Mouse (Mus musculus) forebrain, embryonic 14.5 days (tissue): ENCODE measurements around the gene Cnot10. TPM values are rescaled to one million over a fixed set of nuclear protein-coding genes. Genes with fewer than 3 reads are reported as not detected.

Source experiments
- ATAC-seq: fragments of 200-750 bp; cut with Nextera tagmentation; 2 replicates; pipeline ENCODE4 v1.8.0; 2017; ENCODE audit warnings: mild to moderate bottlenecking, moderate library complexity
- DNase-seq: peaks from one replicate; pipeline ENCODE4 v3.0.0-alpha.2; 2015; ENCODE audit warnings: low spot score
- H3K27ac ChIP-seq: fragments of 300-500 bp; sonication (generic); 2 replicates; pipeline ENCODE4 v1.5.1; 2014; ENCODE audit warnings: low read depth, mild to moderate bottlenecking, control low read depth, low read length, moderate library complexity
- H3K27me3 ChIP-seq: fragments of 300-500 bp; sonication (generic); replicated peaks from 2 replicates; pipeline ENCODE4 v1.6.1; 2014; ENCODE audit warnings: low read length, control low read depth, mixed read lengths; ENCODE audit not compliant: control insufficient read depth, insufficient read depth
- H3K36me3 ChIP-seq: fragments of 300-500 bp; sonication (generic); 2 replicates; pipeline ENCODE4 v1.6.1; 2014; ENCODE audit warnings: low read length, control low read depth; ENCODE audit not compliant: control insufficient read depth, insufficient read depth
- H3K4me1 ChIP-seq: fragments of 300-500 bp; sonication (generic); 2 replicates; pipeline ENCODE4 v1.6.1; 2014; ENCODE audit warnings: antibody characterized with exemption, low read length, control low read depth; ENCODE audit not compliant: control insufficient read depth, insufficient read depth
- H3K4me2 ChIP-seq: fragments of 300-500 bp; sonication (generic); 2 replicates; pipeline ENCODE4 v1.6.1; 2014; ENCODE audit warnings: mild to moderate bottlenecking, control low read depth, low read length
- H3K4me3 ChIP-seq: fragments of 300-500 bp; sonication (generic); 2 replicates; pipeline ENCODE4 v1.5.1; 2014; ENCODE audit warnings: low read depth, low read length, control low read depth
- H3K9ac ChIP-seq: fragments of 300-500 bp; sonication (generic); 2 replicates; pipeline ENCODE4 v1.6.1; 2014; ENCODE audit warnings: mild to moderate bottlenecking, low read length, control low read depth, moderate library complexity
- H3K9me3 ChIP-seq: fragments of 300-500 bp; sonication (generic); replicated peaks from 2 replicates; pipeline ENCODE4 v1.6.1; 2016; ENCODE audit warnings: low read length, control low read depth, mixed read lengths; ENCODE audit not compliant: control insufficient read depth
- WGBS: fragments of 180-500 bp; shearing (Covaris S2); extraction: QIAGEN DNeasy Blood & Tissue Kit; methylation state at CpG from one replicate; pipeline ENCODE4 v1.1.7; 2014; 5-methylcytosine and 5-hydroxymethylcytosine counted together
- polyA plus RNA-seq: library from polyadenylated mRNA; unstranded; fragments of >200 nt; fragmentation: Nextera tagmentation; extraction: Ambion mirVana; gene quantifications from 2 replicates; pipeline ENCODE4 v1.2.1, GENCODE M21; 2014

The Cnot10 gene
- polyA plus RNA-seq, 1 experiment from 2014 or later = 54.6 TPM

GRCm38 (mm10) chr9:114678576-114678975, 38.6 kb upstream of the Cnot10 start:
- Histone ChIP-seq H3K4me3 (no peak overlapping the region), H3K4me2 (no peak overlapping the region), H3K9me3 (no peaks in the 10 kb centered on the region), H3K36me3 (no peaks in the 10 kb centered on the region), H3K4me1 (no peaks in the 10 kb centered on the region), H3K9ac (no peak overlapping the region), H3K27me3 (no peaks in the 10 kb centered on the region), H3K27ac (no peak overlapping the region)
- no peak for ATAC-seq
- no peak for DNase-seq
- WGBS = 85% methylated on average over 5 of the region's 5 CpGs

DNA sequence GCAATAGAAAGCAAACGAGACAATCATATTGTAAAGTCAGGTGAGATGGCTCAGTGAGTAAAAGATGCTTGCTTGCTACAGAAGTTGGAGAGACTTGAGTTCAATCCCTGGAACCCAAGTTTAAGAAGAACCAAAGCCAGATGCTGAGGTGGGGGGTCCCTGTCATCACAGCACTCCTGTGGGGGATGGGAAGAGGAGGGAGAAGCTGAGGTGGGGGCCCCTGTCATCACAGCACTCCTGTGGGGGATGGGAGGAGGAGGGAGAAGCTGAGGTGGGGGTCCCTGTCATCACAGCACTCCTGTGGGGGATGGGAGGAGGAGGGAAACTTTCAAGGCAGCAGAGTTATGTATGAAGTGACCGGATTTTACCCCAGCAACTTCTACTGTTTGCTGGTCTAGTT, 33.6 kb upstream of the Cnot10 start:
- DNase-seq (no peak), ATAC-seq (no peak)
- Histone ChIP-seq H3K4me2 (peak overlapping the region; percentile 64; the same call in 1 of the 2 replicates), H3K27ac (0 out of 2 replicates have a peak overlapping the region, but pooled peaks have one; percentile 48), H3K36me3 (no peaks in the 10 kb centered on the region), H3K4me1 (no peaks in the 10 kb centered on the region), H3K27me3 (no peaks in the 10 kb centered on the region), H3K9ac (peak overlapping the region; percentile 63; the same call in 1 of the 2 replicates), H3K4me3 (no peak overlapping the region), H3K9me3 (no peaks in the 10 kb centered on the region)
- 66% methylated on average over 2 of the region's 2 CpGs for WGBS

- DNase-seq (peak; percentile 57), ATAC-seq (peak; percentile 82)
- Histone ChIP-seq H3K4me1 (no peaks in the 10 kb centered on the region), H3K36me3 (no peaks in the 10 kb centered on the region), H3K9ac (peak overlapping the region; percentile 63), H3K9me3 (no peaks in the 10 kb centered on the region), H3K4me3 (peak overlapping the region; percentile 32), H3K4me2 (peak overlapping the region; percentile 64), H3K27me3 (no peaks in the 10 kb centered on the region), H3K27ac (peak overlapping the region; percentile 48; the same call in 1 of the 2 replicates)
- WGBS = 3% methylated on average over 24 of the region's 24 CpGs
Observed at GRCm38 (mm10) chr9:114672703-114673561, 32.9 kb upstream of the Cnot10 start.

DNA sequence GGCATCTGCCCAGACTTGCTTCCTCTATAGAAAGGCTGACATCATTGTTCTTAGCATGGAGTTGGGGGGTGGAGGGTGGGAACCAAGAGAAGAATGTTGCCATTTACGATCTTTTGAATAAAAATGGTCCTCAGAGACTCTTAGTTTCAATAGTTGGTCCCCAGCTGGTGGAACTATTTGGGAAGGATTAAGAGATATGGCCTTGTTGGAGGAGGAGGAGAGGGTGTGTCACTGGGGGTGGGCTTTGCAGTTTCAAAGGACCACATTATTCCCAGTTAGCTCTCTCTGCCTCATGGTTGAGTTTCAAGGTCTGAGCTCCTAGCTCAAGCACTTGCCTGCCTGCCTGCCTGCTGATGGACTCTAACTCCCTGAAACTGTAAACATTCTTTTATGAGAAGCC, 32.0 kb upstream of the Cnot10 start:
- no peaks in the 10 kb centered on the region for H3K4me1 ChIP-seq
- H3K27me3 ChIP-seq = no peaks in the 10 kb centered on the region
- no peak overlapping the region for H3K27ac ChIP-seq
- H3K36me3 ChIP-seq = no peaks in the 10 kb centered on the region
- H3K9me3 ChIP-seq = no peaks in the 10 kb centered on the region
- DNase-seq (no peak), ATAC-seq (no peak)
- H3K4me3 ChIP-seq = no peak overlapping the region
- no peak overlapping the region for H3K4me2 ChIP-seq
- 19% methylated on average over 1 of the region's 1 CpGs for WGBS
- H3K9ac ChIP-seq = no peak overlapping the region

GRCm38 (mm10) chr9:114669011-114669410, 29.0 kb upstream of the Cnot10 start:
- H3K4me3 ChIP-seq = no peak overlapping the region
- H3K9me3 ChIP-seq = no peaks in the 10 kb centered on the region
- H3K27ac ChIP-seq = no peak overlapping the region
- no peaks in the 10 kb centered on the region for H3K36me3 ChIP-seq
- 75% methylated on average over 4 of the region's 5 CpGs for WGBS
- ATAC-seq (no peak), DNase-seq (no peak)
- H3K4me1 ChIP-seq = no peaks in the 10 kb centered on the region
- no peak overlapping the region for H3K4me2 ChIP-seq
- H3K27me3 ChIP-seq = no peaks in the 10 kb centered on the region
- no peak overlapping the region for H3K9ac ChIP-seq

GRCm38 (mm10) chr9:114668047-114668446, 28.1 kb upstream of the Cnot10 start:
- no peak for DNase-seq

DNA sequence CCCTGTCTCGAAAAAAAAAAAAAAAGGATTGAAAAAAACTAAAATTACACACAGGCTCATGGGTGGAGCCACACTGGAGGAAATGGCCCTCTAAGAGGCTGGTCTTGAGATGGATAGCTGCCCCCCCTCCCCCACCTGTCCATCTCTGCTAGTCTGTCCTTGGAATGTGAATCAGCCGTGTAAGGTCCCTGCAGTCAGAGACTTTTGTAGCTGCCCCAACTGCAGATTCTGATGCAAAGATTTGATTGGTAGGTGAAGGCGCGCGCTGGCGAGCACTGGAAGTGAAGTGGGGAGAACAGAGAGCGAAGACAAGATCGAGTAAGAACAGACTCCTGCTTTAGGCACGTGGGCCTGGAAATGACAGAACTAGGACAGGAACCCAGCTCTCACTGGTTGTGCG, 26.9 kb upstream of the Cnot10 start:
- H3K4me3 ChIP-seq = no peak overlapping the region
- 89% methylated on average over 10 of the region's 10 CpGs for WGBS

More at GRCm38 (mm10) chr9:114668047-114668446, 28.1 kb upstream of the Cnot10 start:
- Histone ChIP-seq H3K27me3 (no peaks in the 10 kb centered on the region), H3K9me3 (no peaks in the 10 kb centered on the region), H3K36me3 (no peaks in the 10 kb centered on the region), H3K4me1 (no peaks in the 10 kb centered on the region), H3K4me3 (no peak overlapping the region), H3K27ac (no peak overlapping the region), H3K4me2 (no peak overlapping the region), H3K9ac (no peak overlapping the region)
- 89% methylated on average over 4 of the region's 4 CpGs for WGBS
- ATAC-seq = no peak

DNA sequence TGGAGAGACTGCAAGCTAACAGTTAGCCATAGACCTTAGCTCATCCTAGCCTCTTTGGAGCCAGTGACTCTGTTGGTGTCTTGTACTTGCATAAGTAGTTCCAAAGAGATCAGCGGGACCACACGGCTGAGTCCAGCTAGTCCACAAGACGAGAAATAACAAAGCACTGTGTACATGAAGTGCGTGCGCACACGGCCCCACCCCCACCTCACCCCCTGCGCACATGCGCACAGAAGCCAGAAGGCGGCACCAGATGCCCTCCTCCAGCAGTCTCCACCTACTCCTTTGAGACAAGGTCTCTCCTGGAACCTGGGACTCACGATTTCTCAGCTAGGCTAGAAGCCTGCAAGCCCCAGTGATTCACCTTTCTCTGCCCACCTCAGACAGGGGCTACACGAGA, 23.8 kb upstream of the Cnot10 start:
- 84% methylated on average over 11 of the region's 11 CpGs for WGBS
- H3K9me3 ChIP-seq = no peaks in the 10 kb centered on the region
- DNase-seq (no peak), ATAC-seq (no peak)
- H3K36me3 ChIP-seq = no peaks in the 10 kb centered on the region
- no peak overlapping the region for H3K4me2 ChIP-seq
- no peak overlapping the region for H3K9ac ChIP-seq
- H3K27ac ChIP-seq = no peak overlapping the region
- H3K4me3 ChIP-seq = no peak overlapping the region
- H3K27me3 ChIP-seq = no peaks in the 10 kb centered on the region
- no peaks in the 10 kb centered on the region for H3K4me1 ChIP-seq

More for the DNA sequence above, 26.9 kb upstream of the Cnot10 start:
- no peak for DNase-seq
- Histone ChIP-seq H3K27me3 (no peaks in the 10 kb centered on the region), H3K4me1 (no peaks in the 10 kb centered on the region), H3K4me2 (no peak overlapping the region), H3K9ac (no peak overlapping the region), H3K9me3 (no peaks in the 10 kb centered on the region), H3K27ac (no peak overlapping the region), H3K36me3 (no peaks in the 10 kb centered on the region)
- no peak for ATAC-seq

- H3K36me3 ChIP-seq = no peaks in the 10 kb centered on the region
- H3K9me3 ChIP-seq = no peaks in the 10 kb centered on the region
- ATAC-seq (no peak), DNase-seq (no peak)
- H3K4me2 ChIP-seq = no peak overlapping the region
- H3K4me1 ChIP-seq = no peaks in the 10 kb centered on the region
- WGBS = 68% methylated on average over 7 of the region's 7 CpGs
- no peak overlapping the region for H3K9ac ChIP-seq
- no peak overlapping the region for H3K4me3 ChIP-seq
- H3K27me3 ChIP-seq = no peaks in the 10 kb centered on the region
- no peak overlapping the region for H3K27ac ChIP-seq
Observed at GRCm38 (mm10) chr9:114661991-114662390, 22.0 kb upstream of the Cnot10 start.
